Mouse (Mus musculus) CH12.LX (cell line): ENCODE measurements around the gene Gm8879. TPM values are rescaled to one million over a fixed set of nuclear protein-coding genes. Genes with fewer than 3 reads are reported as not detected.
"Not testable (repeated sequence)": the region's sequence is repeated elsewhere in the genome, so short reads cannot be mapped to it uniquely, and the experiment has no call there.

Source experiments
- DNase-seq: peaks from one replicate; pipeline ENCODE4 v3.0.0-alpha.2; 2013; ENCODE audit errors: extremely low read depth
- H3K27ac ChIP-seq: 2 replicates; pipeline ENCODE4 v1.5.1; 2012; ENCODE audit warnings: low read depth, mild to moderate bottlenecking, control low read depth, moderate library complexity; ENCODE audit not compliant: insufficient read depth
- H3K27me3 ChIP-seq: replicated peaks from 2 replicates; pipeline ENCODE3; 2012; ENCODE audit warnings: inconsistent platforms
- H3K36me3 ChIP-seq, 2 experiments: replicated peaks in 1 of 2; 2 replicates each; pipeline versions ENCODE3 to v1.6.1; 2012; ENCODE audit warnings: inconsistent platforms in 1 of 2, low read length in 1 of 2, mild to moderate bottlenecking in 1 of 2, mixed read lengths in 1 of 2, moderate library complexity in 1 of 2; ENCODE audit not compliant: control insufficient read depth in 1 of 2, insufficient read depth in 1 of 2
- H3K4me1 ChIP-seq, 2 experiments: 2 replicates each; pipeline ENCODE4 v1.6.1; 2012; ENCODE audit warnings: inconsistent platforms in 1 of 2, moderate library complexity in 1 of 2; ENCODE audit not compliant: insufficient read depth in 2 of 2, control insufficient read depth in 1 of 2
- H3K4me2 ChIP-seq: 2 replicates; pipeline ENCODE4 v1.6.1; 2012; ENCODE audit warnings: low read depth, mild to moderate bottlenecking, control low read depth; ENCODE audit not compliant: poor library complexity, insufficient read depth, severe bottlenecking
- H3K4me3 ChIP-seq, 3 experiments: fragments of 150-350 bp in 1 of 3; sonication (generic) in 1 of 3; replicated peaks in 1 of 3; 2 replicates each; pipeline versions ENCODE3 to v1.5.1; 2011 to 2012; ENCODE audit warnings: low read depth in 2 of 3, low read length in 2 of 3, mild to moderate bottlenecking in 2 of 3, moderate library complexity in 2 of 3, control low read depth in 1 of 3, improper control_type of control experiment in 1 of 3, inconsistent platforms in 1 of 3, mixed read lengths in 1 of 3; ENCODE audit not compliant: poor library complexity in 1 of 3
- H3K79me2 ChIP-seq: replicated peaks from 2 replicates; pipeline ENCODE4 v1.6.1; 2012; ENCODE audit warnings: mild to moderate bottlenecking, moderate library complexity; ENCODE audit not compliant: control insufficient read depth, poor library complexity, insufficient read depth, severe bottlenecking; ENCODE audit errors: extremely low read depth
- H3K9ac ChIP-seq: 2 replicates; pipeline ENCODE4 v1.6.1; 2012; ENCODE audit warnings: low read depth, mild to moderate bottlenecking, control low read depth, moderate library complexity; ENCODE audit not compliant: insufficient read depth
- H3K9me3 ChIP-seq: replicated peaks from 2 replicates; pipeline ENCODE3; 2012; ENCODE audit warnings: low read length, inconsistent platforms, mixed read lengths
- dilution Hi-C: fragments of 300-500 bp; cut with MboI; formaldehyde crosslinking; loops from 2 replicates; pipeline ENCODE4 v1.14.3; 2020; ENCODE audit warnings: low sequenced_read_pairs; ENCODE audit not compliant: extremely low pct_unique_long_range_greater_than_20kb, extremely low pct_ligation_motif_present
- in situ Hi-C: fragments of 300-500 bp; cut with MboI; formaldehyde crosslinking; loops from 3 replicates; pipeline ENCODE4 v1.14.3; 2019; ENCODE audit warnings: low sequenced_read_pairs, low pct_ligation_motif_present, low pct_unique_long_range_greater_than_20kb, mixed read lengths
- polyA plus RNA-seq: library from polyadenylated mRNA; unstranded; fragments of >175 nt; gene quantifications from 2 replicates; pipeline ENCODE4 v1.2.1, GENCODE M21; 2012; ENCODE audit warnings: low read depth; ENCODE audit not compliant: insufficient read length
- total RNA-seq, 2 experiments: library from RNA; depleted of rRNA; stranded (reverse); fragments of 300-350 nt in 1 of 2; fragments of >200 nt in 1 of 2; gene quantifications; 2 replicates each; pipeline ENCODE4 v1.2.3; 2012 to 2014

Gm8879 gene
- 0.72 and 1.7 TPM in 2 replicates for total RNA-seq (2012; rRNA removed)
- total RNA-seq (2014; rRNA removed), result 0.47 TPM in 1 of 2 replicates, not detected in the other
- polyA plus RNA-seq, result 0.33 and 0.76 TPM in 2 replicates

DNA sequence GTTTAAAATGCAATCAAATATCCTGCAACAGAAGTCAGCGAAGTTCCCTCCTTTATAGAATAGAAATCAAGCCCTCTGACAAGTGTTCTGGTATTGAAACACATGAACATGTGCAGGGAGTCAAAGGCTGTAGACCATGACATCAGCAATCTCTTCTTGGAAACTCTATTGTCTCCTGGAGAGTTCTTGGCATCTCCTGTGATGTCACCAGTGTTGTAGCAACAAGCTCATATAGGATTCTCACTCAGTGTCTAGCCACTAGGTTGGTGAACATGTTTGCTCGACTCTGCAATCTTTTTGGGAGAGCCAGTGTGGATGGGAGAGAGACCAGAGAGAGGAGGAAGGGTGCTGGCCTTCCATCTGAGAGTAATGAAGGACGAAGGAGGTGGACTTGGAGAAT is at the start of gene Gm8879:
Gm8879 (plus strand) TSS at position 301 of the 400 bp plus-strand sequence.
- H3K4me2 ChIP-seq, H3K9ac ChIP-seq, H3K27me3 ChIP-seq, H3K4me1 ChIP-seq, in situ Hi-C loops, H3K36me3 ChIP-seq, DNase-seq, dilution Hi-C loops, H3K9me3 ChIP-seq, H3K79me2 ChIP-seq, H3K27ac ChIP-seq, H3K4me3 ChIP-seq: not testable (repeated sequence)

DNA sequence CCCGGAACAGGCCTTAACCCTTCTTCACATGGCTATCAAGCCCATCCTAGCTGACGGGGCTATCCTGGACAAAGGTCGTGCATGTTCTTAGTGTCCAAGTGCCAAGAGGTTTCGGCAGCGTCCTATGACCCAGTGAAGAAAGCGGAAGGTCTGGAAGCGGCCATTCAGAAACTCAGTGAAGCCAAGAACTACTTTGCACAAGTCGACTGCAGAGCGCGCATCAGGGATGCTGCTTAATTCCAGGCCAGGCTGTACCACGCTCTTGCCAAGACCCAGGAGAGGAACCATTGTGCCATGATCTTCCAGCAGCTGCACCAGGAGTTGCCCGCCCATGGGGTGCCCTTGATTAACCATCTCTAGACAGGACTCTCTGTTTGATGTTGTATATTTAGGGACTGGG is 10.6 kb downstream of the Gm8879 start:
- H3K27ac ChIP-seq, dilution Hi-C loops, H3K4me2 ChIP-seq, H3K4me3 ChIP-seq, H3K27me3 ChIP-seq, H3K9me3 ChIP-seq, H3K79me2 ChIP-seq, H3K4me1 ChIP-seq, H3K9ac ChIP-seq, in situ Hi-C loops, H3K36me3 ChIP-seq, DNase-seq: not testable (repeated sequence)

Other genes with a start within 250 kb of the Gm8879 start
- gene Gm8871, start 179.8 kb upstream of the Gm8879 start, total RNA-seq (2012; rRNA removed), result 0.38 and 2.6 TPM in 2 replicates
- 0.41 TPM in 1 of 2 replicates, not detected in the other for gene Gm8871, start 179.8 kb upstream of the Gm8879 start, total RNA-seq (2014; rRNA removed)
- gene Gm8871, start 179.8 kb upstream of the Gm8879 start, polyA plus RNA-seq, result not detected in 2 replicates
- gene Gm8857, start 179.8 kb upstream of the Gm8879 start, total RNA-seq (2012; rRNA removed), result 0.64 and 0.71 TPM in 2 replicates
- gene Gm8857, start 179.8 kb upstream of the Gm8879 start, total RNA-seq (2014; rRNA removed), result 0.26 and 0.73 TPM in 2 replicates
- 0.27 and 0.30 TPM in 2 replicates for gene Gm8857, start 179.8 kb upstream of the Gm8879 start, polyA plus RNA-seq
- gene Gm5861, start 55.4 kb downstream of the Gm8879 start, total RNA-seq (2012; rRNA removed), result 0.30 and 1.1 TPM in 2 replicates
- 0.70 TPM in 1 of 2 replicates, not detected in the other for gene Gm5861, start 55.4 kb downstream of the Gm8879 start, total RNA-seq (2014; rRNA removed)
- gene Gm5861, start 55.4 kb downstream of the Gm8879 start, polyA plus RNA-seq, result 0.73 TPM in 1 of 2 replicates, not detected in the other
- gene Gm8890, start 128.4 kb downstream of the Gm8879 start, total RNA-seq (2012; rRNA removed), result 0.76 and 2.1 TPM in 2 replicates
- not detected in 2 replicates for gene Gm8890, start 128.4 kb downstream of the Gm8879 start, total RNA-seq (2014; rRNA removed)
- gene Gm8890, start 128.4 kb downstream of the Gm8879 start, polyA plus RNA-seq, result 0.97 TPM in 1 of 2 replicates, not detected in the other
- gene Speer1, start 213.9 kb downstream of the Gm8879 start, total RNA-seq (2012; rRNA removed), result 0.76 and 1.5 TPM in 2 replicates
- not detected in 2 replicates for gene Speer1, start 213.9 kb downstream of the Gm8879 start, total RNA-seq (2014; rRNA removed)
- gene Speer1, start 213.9 kb downstream of the Gm8879 start, polyA plus RNA-seq, result not detected in 2 replicates